Mouse (Mus musculus): Measurements from ENCODE around the gene Selenov.
"Not testable (repeated sequence)": the region's sequence is repeated elsewhere in the genome, so short reads cannot be mapped to it uniquely, and the experiment has no call there.

The Selenov gene

DNA sequence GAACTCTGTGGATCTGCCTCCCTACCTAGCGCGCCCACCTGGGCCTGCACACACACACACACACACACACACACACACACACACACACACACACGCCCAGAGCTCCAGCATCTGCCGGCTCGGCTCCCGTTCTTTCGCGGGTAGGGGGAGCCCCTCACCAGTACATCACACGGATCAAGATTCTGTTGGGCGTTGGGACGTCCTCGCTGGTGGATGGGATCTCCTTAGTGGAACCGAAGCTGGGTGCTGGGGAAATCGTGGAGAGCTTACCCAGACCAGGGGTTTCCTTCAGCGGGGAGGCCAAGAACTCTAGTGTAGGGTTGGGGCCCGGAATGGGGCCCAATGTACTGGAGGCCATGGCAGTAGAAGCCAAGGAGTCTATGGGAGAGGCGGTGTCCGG, 821 bp downstream of the Selenov start:
- DNase-seq, result no peak

DNA sequence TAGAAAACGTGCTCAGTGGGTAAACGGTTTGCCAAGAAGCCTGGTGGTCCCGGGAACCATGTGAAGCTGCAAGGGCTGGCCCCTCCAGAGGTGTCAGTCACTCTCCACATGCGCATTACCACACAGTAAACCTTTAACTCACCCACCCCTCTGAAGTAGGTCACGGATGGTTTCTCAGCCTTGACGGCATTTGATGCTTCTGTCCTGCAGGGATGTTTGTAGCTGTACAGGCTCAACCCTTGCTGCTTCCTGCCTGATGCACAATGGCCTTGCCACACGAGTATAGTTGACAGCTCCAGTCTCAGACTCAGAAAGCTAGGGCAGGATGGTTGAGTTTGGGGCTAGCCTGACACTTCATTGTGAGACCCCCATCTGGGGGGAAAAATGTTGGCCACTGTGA, 10.4 kb downstream of the Selenov start:
- no peak for DNase-seq

DNA sequence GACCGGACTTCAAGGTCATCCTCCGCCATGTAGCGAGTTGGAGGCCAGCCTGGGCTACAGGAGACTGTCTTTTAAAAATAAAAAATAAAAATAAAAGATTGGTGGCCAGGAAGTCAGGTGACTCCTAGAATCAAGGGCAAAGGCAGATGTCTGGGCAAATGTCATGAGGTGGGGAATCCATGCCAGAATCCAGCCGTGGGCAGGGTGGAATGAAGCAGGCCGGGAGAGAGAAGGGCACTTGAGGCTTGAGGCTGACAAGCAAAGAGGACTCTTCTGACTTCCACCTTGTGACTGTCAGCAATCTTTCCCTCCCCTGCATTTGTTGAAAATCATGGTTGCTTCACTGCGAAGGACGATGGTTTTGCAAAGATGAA, 12.7 kb downstream of the Selenov start:
- no peak for DNase-seq

DNA sequence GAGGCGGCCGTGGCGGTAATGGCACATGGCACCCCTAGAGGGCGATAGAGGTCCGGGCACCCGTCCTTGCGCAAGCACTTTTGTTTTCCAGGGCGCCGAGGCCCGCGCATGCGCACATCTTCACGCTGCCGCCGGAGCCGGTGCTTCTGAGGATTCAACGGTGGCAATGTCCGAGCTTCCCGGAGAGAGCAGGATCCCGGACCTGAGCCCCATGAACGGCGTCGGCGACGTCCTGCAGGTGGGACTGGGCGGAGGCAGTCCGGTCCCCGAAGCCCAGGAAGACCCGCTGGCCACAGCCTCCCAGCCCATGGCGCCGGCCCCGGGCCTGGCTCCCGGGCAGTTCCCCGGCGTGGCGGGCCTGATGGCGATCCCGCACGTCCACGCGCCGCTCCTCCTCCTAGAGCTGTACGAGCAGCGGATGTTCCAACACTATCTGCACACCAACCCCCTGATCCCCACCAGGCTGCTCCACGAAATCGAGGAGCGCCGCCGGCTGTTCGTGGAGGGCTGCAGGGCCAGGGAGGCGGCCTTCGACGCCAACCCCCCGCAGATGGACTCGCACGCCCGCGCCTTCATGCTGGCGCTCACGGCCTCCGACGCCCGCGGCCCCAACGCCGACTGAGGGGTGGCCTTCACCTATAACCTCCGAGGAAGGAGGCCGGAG, 13.2 kb downstream of the Selenov start, which contains the start of gene Eid2b:
TSS of gene Eid2b (plus strand) at position 125 of the 664 bp plus-strand sequence.
- peak; percentile 98 to 99 for DNase-seq

DNA sequence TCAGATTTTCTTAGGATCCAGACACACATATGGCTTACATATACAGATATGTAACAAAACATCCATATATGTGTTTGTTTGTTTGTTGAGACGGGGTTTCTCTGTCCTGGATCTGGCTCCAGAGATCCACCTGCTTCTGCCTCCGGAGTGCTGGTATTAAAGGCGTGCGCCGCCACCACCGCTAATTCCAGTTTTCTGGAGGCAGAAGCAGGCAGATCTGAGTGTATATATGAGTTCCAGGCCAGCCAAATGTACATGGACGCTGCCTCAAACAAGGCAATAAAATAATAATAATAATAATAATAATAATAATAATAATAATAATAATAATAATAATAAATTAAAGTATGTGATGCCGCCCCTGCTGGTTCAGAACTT, 13.8 kb downstream of the Selenov start:
- DNase-seq, result no peak

DNA sequence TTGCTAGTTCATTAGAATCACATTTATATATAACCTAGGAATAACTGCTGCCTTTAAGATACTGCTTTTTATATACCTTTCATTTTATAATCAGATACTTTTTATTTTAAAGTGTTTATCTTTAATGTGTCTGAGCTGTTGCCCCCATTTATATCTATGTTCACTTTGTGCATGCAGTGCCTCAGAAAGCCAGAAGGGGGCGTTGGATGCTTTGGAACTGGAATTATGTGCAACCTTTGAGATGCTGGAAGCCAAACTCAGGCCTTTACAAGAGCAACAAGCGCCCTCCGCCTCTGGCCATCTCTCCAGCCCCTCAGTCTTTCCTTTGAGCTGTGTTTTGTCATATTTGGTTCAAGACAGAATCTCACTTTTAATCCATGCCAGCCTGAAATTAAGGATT, 19.2 kb downstream of the Selenov start:
- no peak for DNase-seq

DNA sequence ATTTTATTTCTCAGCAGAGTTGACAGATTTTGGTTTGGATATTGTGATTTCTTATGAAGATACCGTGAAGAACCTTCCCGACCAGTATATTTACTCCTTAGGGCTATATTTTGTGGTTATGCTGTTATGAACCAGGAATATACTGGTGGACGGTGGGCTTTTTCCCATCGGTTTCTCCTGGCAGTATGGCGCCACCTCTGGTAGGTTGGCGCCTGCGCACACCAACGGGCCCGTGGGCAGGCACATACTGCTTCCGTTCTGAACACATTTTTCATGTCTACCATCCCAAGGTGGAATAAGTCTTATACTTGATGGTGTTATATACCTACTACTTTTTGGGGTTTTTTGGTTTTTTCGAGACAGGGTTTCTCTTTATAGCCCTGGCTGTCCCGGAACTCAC, 21.6 kb downstream of the Selenov start:
- no peak for DNase-seq

DNA sequence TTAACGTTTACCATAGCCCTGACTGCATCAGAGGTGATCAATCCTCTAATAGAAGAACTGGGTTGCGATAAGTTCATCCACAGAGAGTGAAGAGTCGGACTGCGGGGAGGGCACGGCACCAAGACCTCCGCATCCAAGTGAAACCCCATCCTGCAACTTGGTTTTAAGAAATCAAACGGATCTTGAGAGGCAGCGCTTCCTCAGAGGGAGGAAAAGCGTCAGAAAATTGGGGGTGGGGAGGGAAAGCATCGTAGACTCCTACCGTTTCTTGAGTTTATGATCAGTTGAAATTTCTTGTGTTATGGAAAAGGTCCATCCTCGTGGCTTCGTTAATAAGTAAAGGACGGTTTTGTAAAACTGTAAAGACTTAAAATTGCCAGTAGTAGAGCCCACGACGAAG, 22.4 kb downstream of the Selenov start:
- DNase-seq, result no peak

DNA sequence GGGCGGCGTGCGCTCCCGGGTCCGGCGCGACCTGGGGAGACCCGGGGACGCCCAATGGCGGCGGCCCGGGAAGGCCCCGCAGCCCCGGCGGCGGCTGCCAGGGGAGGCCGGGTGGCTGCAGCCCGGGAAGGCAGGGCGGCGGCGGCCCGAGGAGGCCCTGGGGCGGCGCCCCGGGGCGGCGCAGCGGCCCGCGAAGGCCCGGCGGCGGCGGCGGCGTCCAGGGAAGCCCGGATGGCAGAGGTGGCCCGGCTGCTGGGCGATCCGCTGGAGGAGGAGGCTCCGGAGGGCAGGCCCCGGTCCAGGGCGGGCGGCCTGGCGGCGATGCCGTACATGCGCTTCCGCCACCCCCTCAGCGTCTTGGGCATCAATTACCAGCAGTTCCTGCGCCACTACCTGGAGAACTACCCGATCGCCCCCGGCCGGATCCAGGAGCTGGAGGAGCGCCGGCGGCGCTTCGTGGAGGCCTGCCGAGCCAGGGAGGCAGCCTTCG, 22.9 kb downstream of the Selenov start:
- DNase-seq, result peak; percentile 57 to 69

DNA sequence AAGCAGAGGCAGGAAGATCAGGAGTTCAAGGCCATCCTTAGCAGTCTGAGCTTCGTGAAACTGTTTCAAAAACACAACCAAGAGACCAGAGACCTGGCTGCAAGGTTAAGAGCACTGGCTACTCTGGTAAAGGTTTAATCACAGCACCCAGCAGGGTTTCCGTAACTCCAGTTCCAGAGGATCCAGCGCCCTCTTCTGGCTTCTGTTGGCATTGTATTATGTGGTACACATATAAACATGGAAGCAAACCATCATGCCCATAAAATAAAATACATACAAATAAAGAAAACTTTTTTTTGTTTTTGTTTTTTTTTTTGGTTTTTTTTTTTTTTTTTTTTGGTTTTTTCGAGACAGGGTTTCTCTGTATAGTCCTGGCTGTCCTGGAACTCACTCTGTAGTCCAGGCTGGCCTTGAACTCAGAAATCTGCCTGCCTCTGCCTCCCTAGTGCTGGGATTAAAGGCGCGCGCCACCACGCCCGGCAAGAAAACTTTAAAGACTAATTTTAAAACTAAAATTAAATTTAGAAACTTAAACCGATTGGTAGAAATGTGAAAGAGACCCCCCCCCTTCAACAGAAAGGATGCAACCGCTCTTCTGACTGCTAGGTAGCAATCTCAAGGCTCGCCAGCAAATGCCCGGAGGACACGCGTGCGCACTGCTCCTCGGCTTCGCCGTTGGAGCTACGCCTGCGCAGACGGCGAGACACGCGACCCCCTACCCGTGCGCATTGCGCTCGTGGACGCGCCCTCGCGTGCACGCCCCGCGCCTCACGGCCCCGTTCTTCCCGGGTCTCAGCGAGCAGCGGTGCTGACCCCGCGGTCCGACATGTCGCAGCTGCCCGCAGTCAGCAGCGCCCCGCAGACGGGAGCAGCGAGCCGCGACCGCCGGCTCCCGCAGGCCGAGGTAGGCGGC, 23.6 kb downstream of the Selenov start, which contains the start of gene Eid2:
TSS of gene Eid2 (plus strand) at position 753 of the 913 bp plus-strand sequence.
- DNase-seq, result peak; percentile 94 to 95

DNA sequence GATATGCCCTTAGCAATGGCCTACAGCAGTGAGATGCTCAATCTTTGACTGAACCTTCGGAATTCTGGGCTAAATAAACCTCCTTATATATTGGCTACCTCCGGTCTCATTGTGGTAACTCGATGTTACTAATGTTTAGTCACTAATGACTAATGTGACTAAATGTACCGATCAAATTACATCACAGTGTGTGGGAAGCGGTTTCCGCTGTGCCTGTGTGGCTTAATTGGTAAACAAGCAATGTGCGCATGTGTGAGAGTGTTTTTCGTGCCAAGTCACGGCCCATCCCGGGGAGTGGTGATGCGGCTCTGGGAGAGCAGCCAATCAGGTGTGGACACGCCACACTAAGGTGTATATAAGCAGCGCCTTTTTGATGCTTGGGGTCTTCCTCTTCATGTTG, 25.6 kb downstream of the Selenov start:
- DNase-seq, result no peak

DNA sequence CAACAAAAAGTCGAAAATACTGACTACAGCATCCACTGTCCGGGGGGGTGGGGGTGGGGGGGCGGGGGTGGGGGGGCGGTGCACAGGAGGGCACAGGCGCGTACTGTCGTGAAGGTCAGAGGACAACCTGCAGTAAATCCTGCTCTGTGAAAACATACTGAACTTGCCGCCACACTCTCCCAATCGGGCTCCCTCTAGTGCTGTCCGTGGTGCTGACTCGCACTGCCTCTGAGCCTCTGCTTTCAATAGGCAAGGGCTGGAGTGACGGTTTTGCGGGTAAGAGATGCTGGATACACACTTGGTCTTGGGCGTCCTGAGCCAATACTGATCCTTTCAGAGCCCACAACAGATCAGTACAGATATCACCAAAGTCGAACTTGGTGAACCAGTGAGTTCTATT, 27.2 kb downstream of the Selenov start:
- no peak for DNase-seq

DNA sequence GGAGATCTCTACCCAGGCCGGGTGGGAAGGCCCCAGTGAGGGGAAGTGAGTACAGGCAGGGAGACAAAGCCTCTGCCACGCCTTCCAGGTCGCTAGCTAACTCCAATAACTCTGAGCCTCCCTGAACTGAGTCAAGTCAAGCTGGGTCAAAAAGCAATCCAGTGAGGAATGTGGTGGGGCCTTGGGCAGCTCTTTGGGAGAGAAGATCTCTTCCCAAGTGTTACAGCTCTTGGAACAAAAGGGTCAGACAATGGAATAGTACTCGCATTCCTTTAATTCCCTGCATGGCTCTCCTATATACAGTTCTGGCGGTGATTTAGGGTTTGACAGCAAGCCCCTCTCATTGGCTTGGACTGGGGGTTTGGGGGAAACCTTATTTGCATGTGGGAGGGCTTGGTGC, 28.1 kb downstream of the Selenov start:
- DNase-seq, result no peak

DNA sequence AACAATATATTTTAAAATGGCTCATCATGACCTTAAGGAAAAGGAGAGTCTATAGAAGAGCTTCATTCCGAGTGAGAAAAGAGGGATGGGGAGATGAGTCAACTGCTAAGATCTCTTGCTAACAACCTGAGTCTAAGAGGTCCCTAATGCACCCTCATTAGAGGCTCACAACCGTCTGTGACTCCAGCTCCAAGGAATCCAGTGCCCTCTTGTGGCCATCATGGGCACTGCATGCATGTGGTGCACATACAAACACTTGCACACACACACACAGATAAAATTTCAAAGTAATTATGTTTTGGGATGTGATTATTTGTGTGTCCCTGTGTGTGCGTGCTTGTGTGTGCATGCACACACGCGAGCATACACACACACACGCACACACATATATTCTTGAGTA, 35.5 kb downstream of the Selenov start:
- DNase-seq, result no peak

DNA sequence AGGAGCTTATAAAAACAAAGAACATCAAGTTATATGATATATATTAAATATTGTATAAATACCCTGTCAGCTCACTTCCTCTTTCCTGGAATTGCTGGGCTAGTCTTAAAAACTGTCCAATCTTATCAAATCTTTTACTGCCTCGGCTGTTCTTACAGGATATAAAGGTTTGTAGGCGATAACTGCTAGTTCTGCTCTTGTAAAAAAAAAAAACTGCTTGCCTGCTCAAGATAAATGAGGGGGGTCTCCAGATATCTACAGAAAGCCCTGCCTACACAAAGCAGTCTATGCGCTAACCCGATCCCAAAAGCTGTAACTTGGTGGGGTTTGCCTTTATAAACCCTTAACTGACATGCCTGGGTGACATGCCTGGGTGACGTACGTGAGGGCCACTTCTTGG, 36.4 kb downstream of the Selenov start:
- DNase-seq, result no peak

DNA sequence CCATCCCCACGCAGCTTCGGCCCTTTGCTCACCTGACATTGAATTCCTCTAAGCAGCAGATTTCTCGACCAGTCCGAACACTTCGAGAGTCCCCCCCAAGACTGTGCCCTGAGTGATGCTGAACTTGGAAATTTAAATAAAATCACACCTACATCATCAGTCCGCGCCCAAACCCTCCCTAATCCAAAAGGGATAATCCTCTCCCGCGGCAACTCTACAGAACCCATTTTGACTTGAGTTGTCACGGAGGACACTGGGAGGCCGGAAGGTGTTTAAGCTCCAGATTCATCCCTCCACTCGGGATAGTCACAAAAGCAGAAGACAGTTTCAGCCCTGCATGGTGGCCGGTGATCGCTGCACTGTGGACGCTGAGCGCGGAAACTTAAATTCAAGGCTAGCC, 39.0 kb downstream of the Selenov start:
- DNase-seq, result no peak

DNA sequence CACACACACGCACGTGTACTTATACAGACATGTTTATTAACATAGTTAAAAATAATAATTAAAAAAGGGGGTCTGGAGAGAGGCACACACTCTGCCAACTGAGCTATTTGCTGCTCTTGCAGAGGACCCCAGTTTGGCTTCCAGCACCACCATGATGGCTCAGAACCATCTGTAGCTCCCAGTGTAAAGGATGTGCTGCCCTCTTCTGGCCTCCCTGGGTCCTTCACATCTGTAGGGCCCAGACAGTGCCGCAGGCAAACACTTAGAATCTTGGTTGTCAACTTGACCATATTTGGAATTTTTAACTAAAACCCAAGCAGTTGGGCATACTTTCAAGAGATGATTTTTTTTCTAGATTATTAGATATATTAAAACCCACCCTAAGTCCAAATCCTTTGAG, 42.0 kb downstream of the Selenov start:
- no peak for DNase-seq

DNA sequence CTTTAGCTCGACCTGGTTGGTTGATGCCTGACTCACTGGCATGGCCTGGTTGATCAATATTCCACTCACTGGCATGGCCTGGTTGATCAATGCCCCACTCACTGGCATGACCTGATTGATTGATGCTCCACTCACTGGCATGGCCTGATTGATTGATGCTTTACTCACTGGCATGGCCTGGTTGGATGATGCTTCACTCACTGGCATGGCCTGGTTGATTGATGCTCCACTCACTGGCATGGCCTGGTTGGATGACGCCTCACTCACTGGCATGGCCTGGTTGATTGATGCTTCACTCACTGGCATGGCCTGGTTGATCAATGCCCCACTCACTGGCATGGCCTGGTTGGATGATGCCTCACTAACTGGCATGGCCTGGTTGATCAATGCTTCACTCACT, 47.0 kb downstream of the Selenov start:
- not testable (repeated sequence) for DNase-seq

Measured in cerebellum, postnatal 36 days (tissue).